Mouse (Mus musculus): ENCODE results near the gene Lins1. TPM values are rescaled to one million over a fixed set of nuclear protein-coding genes. Genes with fewer than 3 reads are reported as not detected.

Lins1 gene
- total RNA-seq, 2 experiments from 2014 or later = 13.2 to 16.3 TPM

DNA sequence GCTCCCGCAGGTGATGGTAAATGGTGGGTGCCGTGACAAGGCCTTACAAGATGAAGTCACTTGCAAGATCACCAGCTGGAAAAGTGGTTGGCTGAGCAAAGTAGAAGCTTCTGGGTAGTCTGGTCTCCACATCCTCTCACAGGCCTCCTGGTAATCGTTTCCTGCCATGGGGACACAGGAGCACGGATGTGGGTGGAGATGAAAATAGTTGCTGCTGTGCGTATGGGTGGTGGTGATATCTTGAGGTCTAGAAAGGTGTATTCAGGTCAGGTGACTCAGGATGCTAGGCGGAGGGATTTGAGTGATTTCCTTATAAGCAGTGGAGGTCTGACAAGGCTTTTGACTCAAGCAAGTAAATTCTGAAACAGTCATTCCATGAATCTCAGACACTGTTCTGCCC, 35.3 kb downstream of the Lins1 start:
- no peak for ATAC-seq (replicated peaks; ENCODE audit: low FRiP score, low TSS enrichment, poor library complexity, severe bottlenecking)

DNA sequence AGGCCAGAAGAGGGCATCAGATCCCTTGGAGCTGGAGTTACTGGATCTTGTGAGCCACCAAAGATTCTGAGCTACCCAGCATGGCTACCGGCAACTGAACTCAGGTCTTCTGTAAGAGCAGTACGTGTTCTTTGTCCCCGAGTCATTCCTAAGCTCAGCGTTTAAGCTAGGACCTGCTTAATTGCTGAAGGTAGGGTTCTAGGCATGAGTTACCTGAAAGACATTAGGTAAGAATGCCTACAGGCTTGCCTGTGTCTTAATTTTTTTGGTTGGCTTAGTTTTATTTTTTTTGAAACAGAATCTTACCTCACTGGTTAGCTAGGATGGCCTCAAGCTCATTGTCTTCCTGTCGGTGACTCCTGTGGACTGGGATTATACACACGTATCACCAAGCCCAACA, 38.4 kb downstream of the Lins1 start:
- no peak for ATAC-seq (replicated peaks; ENCODE audit: low FRiP score, low TSS enrichment, poor library complexity, severe bottlenecking)

DNA sequence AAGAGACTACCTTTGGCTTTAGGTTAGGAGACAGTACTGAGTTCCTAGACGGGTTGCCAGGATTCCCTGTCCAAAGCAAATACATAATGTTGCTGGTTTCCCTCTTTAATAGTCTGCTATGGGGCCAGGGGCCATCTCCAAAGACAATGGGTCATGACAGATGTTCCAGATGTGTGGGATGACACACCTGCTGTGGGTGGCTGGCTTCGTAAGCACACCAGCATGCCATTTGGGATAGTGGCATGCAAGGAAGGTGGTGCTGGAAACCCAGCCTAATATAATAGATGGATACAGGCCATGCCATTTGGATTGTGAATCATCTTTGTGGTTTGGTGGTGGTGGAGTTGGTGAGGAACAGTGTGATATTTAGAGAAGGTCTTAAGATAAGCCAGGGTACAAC, 39.5 kb downstream of the Lins1 start:
- ATAC-seq (replicated peaks; ENCODE audit: low FRiP score, low TSS enrichment, poor library complexity, severe bottlenecking) = no peak

DNA sequence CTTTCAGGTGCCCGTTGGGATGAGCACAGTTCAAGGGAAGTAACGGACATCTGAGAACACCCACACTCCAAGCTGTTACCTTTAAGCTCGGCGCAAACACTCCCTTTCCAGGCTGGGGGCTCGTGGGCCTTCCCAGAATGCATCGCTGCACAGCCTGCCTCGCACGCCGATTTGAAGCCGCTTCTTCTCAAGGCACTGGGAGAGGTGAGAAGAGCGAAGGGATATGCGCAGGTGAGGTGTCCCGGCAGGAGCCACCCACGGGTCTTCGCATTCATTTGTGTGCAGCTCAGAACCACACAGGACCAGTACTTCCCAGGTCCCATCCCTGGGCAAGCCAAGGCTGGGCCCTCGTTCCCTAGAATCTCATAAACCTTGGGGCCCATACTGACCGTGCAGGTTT, 43.7 kb downstream of the Lins1 start:
- ATAC-seq (replicated peaks; ENCODE audit: low FRiP score, low TSS enrichment, poor library complexity, severe bottlenecking) = no peak

DNA sequence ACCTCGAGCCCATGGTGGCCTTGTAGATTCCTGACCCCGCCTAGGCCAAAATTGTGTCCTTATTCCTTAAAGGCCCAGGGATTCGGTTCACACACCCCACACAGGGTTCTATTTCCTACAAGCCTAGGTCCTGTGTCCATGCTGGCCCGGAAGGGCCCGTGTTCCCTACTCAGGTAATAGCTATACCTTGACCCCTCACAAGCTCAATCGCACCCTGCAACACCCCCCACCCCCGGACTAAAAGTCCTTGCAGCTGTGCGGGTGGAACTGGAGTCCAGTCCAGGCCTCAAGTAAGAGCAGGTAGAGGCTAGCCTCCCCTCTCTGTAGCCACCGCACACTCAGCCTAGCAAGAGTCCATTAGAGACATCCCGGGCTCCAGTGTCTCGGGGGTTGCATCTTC, 44.2 kb downstream of the Lins1 start:
- ATAC-seq (replicated peaks; ENCODE audit: low FRiP score, low TSS enrichment, poor library complexity, severe bottlenecking) = no peak

DNA sequence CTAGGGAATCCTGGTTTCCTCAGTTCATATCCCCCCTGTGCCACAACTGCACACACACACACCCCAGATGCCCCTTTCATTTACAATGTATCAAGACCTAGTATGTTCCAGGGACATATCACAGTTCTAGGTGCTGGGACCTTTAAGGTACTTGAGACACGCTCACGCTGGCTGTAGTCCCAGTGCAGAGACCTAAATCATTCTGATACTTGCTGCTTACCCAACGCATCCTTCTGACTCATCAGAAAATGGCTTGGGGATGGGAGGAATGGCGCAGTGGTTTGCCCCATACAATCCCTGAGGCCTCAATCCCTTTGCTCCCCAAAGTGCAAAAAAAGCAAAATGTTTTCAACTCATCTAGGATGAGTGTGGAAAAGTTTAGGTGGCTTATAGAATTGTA, 44.8 kb downstream of the Lins1 start:
- ATAC-seq (replicated peaks; ENCODE audit: low FRiP score, low TSS enrichment, poor library complexity, severe bottlenecking) = no peak

DNA sequence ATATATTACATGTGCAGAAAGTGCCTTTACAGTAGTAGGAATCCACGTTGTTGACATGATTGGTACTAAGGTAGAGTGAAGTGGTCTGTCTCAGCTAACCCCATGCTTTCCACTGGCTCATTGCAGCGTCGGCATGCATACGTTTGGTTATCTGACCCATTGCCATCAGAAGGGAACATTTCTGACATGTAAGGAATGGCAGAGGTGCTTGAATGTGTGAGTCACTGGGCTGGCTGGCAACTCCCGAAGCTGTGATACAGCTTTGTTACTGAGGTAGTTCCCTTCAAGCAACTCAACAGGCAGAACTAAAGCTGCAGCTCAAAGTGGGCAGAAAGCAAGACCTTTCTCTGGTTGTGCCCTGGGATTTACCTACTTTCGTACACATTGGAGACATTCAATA, 45.3 kb downstream of the Lins1 start:
- no peak for ATAC-seq (replicated peaks; ENCODE audit: low FRiP score, low TSS enrichment, poor library complexity, severe bottlenecking)

DNA sequence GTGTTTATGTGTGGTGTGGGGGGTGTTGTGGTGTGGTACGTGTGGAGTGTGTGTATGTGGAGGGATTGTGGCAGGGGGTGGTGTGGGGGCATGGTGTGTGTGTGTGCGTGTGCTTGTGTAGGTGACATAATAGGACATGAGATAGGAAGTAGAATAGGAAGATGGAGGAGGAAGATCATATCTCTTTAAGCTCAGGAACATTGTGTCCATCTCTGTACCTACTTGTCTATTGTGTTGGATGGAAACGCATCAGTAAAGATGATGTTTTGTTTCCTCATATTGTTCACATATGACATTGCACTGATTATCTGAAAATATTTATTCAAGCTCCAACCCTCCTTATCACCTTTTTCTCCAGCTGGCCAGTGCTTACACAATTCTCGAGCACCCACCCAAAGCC, 47.7 kb downstream of the Lins1 start:
- ATAC-seq (replicated peaks; ENCODE audit: low FRiP score, low TSS enrichment, poor library complexity, severe bottlenecking) = no peak

DNA sequence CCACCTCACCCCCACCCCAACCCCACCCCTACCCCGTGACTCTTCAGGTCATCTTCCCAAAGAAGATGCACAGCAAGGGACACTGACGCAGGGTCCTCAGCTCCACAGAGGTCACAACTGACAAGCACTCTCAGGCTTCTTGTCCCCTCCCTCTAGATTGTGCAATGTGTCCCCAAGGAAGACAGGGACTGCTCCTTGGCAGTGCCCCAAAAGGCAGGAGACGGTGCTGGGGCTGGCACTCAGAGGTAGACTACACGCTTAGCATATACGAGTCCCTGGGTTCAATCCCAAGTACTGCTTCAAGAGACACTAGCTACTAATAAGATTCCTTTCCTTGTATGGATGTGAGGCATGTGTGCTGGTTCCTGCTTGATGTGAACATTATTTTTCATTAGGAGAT, 51.3 kb downstream of the Lins1 start:
- ATAC-seq (replicated peaks; ENCODE audit: low FRiP score, low TSS enrichment, poor library complexity, severe bottlenecking) = no peak

DNA sequence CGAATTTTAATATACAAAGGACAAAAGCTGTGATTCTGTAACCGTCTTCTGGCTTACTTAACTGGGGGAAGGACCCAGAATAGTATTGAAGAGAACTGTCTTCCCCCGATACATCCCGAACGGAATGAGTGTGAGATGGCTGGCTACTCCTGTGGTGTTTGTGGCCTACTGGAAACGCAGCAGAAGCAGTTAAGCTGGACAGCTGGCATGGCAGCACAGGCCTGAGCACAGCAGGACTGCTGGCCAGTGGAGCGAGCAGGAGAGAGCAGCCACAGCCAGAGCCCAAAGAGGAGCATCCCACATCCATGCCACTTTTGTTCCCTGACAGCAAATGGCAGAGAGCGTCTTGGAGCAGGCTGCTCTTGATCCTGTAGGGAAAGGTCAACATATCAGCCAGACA, 51.7 kb downstream of the Lins1 start:
- no peak for ATAC-seq (replicated peaks; ENCODE audit: low FRiP score, low TSS enrichment, poor library complexity, severe bottlenecking)

DNA sequence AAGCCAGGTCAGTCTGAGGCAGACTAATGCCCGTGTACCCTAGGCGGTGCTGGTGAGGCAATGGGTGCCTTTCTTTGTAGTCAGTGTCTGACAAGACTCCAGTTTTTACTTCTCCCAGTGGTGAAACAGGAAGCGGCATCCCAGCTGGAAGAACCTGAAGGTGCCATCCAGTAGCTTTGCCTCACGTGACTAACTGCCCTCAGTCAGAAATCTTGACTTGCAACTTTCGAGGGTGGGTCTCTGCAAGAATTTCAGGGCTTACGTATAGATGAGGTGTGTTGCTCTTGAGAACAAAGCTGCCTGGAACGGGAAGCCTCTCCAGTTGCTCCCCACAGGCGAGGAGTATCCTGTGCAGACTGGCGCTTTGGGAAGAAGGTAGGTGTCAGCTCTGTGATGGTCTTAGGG, 53.7 kb downstream of the Lins1 start, which contains the start of gene Cers3:
TSS of gene Cers3 (plus strand) at position 128 of the 405 bp plus-strand sequence.
- no peak for ATAC-seq (replicated peaks; ENCODE audit: low FRiP score, low TSS enrichment, poor library complexity, severe bottlenecking)

DNA sequence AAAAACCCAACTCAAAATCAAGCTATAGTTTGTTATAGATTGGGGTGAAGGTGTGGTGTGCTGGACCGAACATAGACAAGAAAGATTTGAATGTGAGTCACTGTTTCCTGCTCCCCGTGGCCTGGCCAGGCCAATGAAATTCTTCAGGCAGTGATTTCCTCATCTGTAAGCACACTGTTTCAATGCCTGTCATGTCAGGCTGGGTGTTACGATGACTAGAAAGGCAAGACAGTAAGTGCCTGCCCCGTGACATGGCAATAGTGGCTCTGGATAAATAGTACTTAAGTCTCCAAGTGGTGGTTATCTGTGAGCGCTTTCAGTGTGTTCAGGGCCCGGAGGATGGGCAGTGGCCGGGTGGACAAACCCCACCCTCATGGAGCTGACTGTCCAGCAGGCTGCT, 57.3 kb downstream of the Lins1 start:
- ATAC-seq (replicated peaks; ENCODE audit: low FRiP score, low TSS enrichment, poor library complexity, severe bottlenecking) = no peak

DNA sequence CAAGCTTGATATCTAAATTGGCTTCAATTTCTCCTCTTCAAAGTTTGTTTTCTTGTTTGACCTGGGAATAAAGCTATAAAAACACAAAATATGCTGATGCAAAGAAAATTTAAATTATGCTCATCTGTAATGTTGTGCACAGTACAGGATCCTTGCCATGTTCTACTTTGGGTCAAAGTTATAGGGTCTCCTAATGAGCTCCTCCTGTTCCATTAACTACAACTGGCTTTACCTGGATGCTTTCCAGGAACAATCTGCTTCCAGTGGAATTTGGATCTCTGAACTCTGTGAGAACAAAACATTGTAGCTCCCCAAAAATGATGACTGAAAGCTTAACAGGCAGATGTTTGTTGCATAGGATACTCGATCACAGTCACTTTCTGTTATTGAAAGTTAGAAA, 60.3 kb downstream of the Lins1 start:
- no peak for ATAC-seq (replicated peaks; ENCODE audit: low FRiP score, low TSS enrichment, poor library complexity, severe bottlenecking)

DNA sequence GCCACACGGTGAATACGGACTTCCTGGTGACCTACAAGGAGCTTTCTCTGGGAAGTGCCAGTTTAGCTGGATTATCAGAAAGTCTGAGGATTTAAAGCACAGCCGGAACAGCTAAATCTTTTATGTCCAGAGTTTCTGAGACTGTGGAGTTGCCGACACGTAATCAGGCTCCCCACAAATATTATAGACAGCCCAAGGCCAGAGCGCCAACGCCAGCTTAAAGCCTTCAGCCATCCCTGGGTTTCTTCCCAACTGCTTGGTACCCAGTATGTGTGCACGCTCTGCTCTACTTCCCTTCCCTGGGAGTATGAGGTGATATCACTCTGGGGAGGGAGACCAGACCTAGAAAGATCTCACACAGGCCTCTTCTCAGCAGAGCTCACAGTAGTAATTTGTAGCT, 64.1 kb downstream of the Lins1 start:
- ATAC-seq (replicated peaks; ENCODE audit: low FRiP score, low TSS enrichment, poor library complexity, severe bottlenecking) = no peak

DNA sequence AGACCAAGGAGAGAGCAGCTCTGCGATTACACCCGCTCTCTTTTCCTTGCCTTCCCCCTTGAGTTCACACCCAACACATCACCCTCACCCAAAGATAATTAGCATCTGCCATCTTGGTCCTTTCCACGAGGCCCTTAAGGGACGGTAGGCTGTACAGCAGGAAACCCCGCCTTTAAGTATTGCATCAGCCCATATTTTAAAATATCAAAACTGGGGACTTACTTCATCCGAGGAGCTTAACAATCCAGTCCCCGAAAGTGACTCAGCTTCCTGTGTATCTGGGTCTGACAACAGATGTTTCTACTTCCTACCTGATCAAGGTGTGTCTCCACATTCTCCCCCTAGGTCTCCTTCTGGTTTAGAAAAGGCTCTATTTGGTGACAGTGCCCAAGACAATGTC, 65.9 kb downstream of the Lins1 start:
- ATAC-seq (replicated peaks; ENCODE audit: low FRiP score, low TSS enrichment, poor library complexity, severe bottlenecking) = no peak

Other genes starting within 250 kb of the Lins1 start
- gene Asb7, start 293 bp upstream of the Lins1 start, total RNA-seq (2014; fragmentation: Nextera tagmentation) = 8.6 and 12.6 TPM in 2 replicates
- gene Asb7, start 293 bp upstream of the Lins1 start, total RNA-seq (2017) = 8.4 and 9.2 TPM in 2 replicates
- 0.10 TPM in 1 of 2 replicates, not detected in the other for gene Cers3, start 53.6 kb downstream of the Lins1 start, total RNA-seq (2014; fragmentation: Nextera tagmentation)
- gene Cers3, start 53.6 kb downstream of the Lins1 start, total RNA-seq (2017) = 0.52 TPM in 1 of 2 replicates, not detected in the other
- gene Adamts17, start 149.8 kb downstream of the Lins1 start, total RNA-seq (2014; fragmentation: Nextera tagmentation) = 1.2 TPM in 1 of 2 replicates, not detected in the other
- not detected in 2 replicates for gene Adamts17, start 149.8 kb downstream of the Lins1 start, total RNA-seq (2017)